Mouse (Mus musculus): Measurements from ENCODE around the gene Ninj1. TPM values are rescaled to one million over a fixed set of nuclear protein-coding genes. Genes with fewer than 3 reads are reported as not detected.

The Ninj1 gene
- polyA plus RNA-seq, 1 experiment = 22.5 TPM

DNA sequence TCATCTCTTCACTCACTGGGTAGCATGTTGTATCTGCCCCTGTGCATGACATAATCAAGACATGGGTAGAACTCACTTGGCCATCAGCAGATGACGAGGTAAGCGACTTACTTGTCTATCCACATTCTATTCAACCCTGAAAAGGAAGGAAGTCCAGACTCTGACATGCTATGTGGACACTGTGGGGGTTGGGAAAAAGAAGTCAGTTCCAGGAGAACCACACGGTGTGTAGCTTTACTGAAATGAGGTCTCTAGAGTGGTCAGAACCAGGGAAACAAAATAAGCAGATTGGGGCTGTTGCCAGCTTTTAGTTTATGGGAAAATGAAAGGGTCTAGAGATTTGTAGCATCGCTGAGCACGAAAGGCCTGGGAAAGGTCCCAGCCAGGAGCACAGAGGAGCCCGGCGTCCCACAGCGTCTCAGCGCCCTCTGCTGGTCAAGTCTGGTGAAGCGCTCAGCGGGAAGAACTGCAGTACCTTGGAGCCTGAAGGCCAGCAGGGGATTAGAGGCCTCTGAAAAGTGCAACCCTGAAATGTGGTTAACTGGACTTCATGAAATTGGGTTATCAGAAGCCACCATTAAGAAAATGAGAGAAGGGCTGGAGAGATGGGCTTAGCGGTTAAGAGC, 14.2 kb upstream of the Ninj1 start:
- peak; percentile 86 for DNase-seq (ENCODE audit: low read depth)
- TF ChIP-seq CTCF (IDR thresholded peaks at IDR 0.05; ENCODE audit: borderline replicate concordance, extremely low read depth, insufficient read depth, insufficient read length) (peak; percentile 97), POLR2A (IDR thresholded peaks at IDR 0.05; ENCODE audit: borderline replicate concordance, extremely low read depth, insufficient read depth, insufficient read length, poor library complexity, severe bottlenecking) (no peak)

DNA sequence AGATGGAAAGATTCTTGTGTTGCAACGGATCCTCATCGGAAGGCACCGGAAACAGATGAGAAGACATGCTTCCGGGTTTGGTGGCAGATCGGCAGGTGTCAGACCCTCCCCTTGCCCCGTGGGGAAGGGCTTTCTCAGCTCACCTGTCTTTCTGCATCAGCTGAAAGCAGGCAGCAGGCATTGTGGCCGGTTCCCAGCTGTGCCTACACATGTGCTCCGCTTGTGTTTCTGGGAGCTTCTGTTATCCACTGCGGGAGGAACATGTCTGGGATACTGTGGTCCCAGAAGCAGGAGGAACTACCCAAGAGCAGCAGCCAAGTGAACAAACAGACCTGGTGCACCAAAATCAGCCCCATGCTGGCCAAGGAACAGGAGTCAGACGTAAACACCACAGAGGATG, 11.8 kb upstream of the Ninj1 start:
- no peak for DNase-seq (ENCODE audit: low read depth)
- TF ChIP-seq POLR2A (IDR thresholded peaks at IDR 0.05; ENCODE audit: borderline replicate concordance, extremely low read depth, insufficient read depth, insufficient read length, poor library complexity, severe bottlenecking) = no peak
- TF ChIP-seq CTCF (IDR thresholded peaks at IDR 0.05; ENCODE audit: borderline replicate concordance, extremely low read depth, insufficient read depth, insufficient read length) = no peak

DNA sequence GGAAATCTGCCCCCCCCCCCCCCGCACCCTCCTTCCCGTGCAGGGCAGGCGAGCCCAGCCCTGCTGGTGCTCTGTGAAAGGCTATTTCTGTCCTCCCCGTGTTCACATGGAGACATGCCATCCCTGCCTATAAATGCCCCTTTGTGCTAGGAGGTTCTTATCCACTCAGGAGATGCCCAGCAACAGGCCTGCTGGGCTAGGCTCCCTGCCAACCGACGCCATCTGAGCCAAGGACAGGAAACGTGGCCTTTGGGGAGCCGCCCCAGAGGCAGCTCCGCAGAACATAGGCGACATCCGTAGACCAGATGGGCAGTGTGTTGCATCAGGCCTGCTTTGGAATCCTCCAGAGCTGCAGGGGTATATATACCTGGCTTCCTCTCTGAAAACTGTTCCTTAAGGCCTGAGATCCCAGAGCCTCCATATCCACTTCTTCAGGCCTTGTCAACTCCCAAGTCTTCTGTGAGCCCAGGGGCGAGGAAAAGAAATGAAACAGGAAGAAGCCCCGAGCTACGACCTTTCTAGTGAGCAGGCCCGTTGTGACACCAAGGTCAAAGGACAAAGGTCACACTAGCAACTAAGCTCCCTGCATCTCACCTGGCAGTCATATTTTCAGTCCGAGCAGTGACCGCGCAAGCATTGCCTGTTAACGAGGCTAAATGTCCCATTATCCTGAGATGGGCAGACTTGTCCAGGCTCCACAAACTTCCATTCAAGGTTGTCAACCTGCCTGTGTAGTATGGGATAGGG, 8.3 kb upstream of the Ninj1 start:
- peak; percentile 95 for DNase-seq (ENCODE audit: low read depth)
- TF ChIP-seq CTCF (IDR thresholded peaks at IDR 0.05; ENCODE audit: borderline replicate concordance, extremely low read depth, insufficient read depth, insufficient read length) = no peak
- TF ChIP-seq POLR2A (IDR thresholded peaks at IDR 0.05; ENCODE audit: borderline replicate concordance, extremely low read depth, insufficient read depth, insufficient read length, poor library complexity, severe bottlenecking) = no peak

DNA sequence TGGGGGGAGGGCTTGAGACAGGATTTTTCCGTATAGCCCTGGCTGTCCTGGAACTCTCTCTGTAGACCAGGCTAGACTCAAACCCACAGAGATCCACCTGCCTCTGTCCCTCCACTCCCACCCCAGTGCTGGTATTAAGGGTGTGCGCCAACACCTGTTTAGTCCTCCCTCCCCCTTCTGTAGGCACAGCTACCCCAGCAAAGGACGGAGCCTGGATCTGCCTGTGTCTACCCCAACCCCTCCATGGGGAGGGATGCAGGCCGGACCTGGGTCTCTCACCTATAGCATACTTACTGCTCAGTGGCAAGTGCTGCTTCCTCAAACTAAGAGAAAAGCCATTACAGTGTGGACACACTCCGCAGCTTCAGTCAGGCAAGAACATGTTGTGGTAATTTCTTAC, 7.0 kb upstream of the Ninj1 start:
- TF ChIP-seq POLR2A (IDR thresholded peaks at IDR 0.05; ENCODE audit: borderline replicate concordance, extremely low read depth, insufficient read depth, insufficient read length, poor library complexity, severe bottlenecking) (no peak), CTCF (IDR thresholded peaks at IDR 0.05; ENCODE audit: borderline replicate concordance, extremely low read depth, insufficient read depth, insufficient read length) (no peak)
- DNase-seq (ENCODE audit: low read depth) = no peak

DNA sequence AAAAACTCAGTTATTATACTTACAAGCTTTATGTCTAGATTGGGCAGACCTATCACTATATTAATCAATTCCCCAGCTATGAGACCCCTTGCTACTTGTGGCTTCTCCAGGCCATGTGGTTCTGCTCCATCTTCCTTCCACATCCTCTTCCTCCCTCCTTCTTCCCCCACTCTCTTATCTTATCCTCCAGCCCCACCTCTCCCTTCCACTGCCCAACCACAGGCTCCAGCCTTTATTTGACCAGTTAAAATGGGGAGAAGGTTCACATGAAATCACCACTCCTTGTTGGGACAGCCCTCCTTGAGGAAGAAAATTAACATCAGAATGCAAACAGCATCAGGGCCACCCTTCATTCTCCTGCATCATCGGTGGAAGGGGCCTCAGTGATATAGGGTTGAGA, 6.6 kb upstream of the Ninj1 start:
- no peak for DNase-seq (ENCODE audit: low read depth)
- TF ChIP-seq POLR2A (IDR thresholded peaks at IDR 0.05; ENCODE audit: borderline replicate concordance, extremely low read depth, insufficient read depth, insufficient read length, poor library complexity, severe bottlenecking) = no peak
- no peak for TF ChIP-seq CTCF (IDR thresholded peaks at IDR 0.05; ENCODE audit: borderline replicate concordance, extremely low read depth, insufficient read depth, insufficient read length)

DNA sequence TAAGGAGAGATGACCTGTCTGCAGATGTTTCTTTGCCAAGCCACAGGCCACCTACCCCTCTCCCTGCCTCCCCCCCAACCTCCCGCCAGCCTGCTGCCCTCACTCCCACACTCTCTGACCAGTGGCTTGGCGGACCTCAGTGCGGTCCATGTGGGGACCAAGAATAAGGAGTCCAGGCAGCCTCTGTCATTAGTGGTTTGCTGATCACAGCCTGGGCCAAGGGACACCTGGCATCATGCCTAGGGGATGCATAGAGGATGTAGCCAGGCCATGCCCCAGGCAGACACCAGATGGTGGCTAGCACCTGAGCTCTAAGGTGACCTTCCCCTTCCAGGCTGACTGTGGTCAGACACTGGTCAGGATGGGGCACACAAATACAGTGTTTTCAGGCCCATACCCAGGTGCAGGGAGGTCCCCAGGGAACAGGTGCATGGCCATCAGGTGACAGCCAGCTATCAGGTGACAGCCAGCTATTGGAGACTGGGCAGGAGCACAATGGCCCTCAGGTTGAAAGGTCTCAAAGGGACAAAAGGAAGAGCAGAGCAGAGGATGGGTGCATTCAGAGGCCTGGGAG, 5.8 kb upstream of the Ninj1 start:
- DNase-seq (ENCODE audit: low read depth) = no peak

DNA sequence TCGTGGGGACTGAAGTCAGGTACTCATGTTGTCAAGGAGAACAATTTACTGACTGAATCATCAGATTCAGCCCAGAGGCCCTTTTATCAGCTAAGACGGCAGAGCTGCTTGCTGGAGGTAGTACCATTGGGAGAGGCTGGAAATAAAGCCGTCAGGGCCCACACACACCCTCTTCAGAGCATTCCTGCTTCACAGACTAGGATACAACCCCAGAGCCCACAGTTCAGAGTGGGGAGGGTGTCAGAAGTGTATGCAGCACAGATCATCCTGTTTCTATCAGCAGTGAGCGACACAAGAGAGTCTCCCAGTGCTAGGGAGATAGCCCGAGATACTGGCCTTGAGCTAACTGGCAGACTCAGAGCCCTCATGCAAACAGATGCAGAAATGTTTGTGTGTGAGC, 4.1 kb upstream of the Ninj1 start:
- DNase-seq (ENCODE audit: low read depth) = no peak
- TF ChIP-seq CTCF (IDR thresholded peaks at IDR 0.05; ENCODE audit: borderline replicate concordance, extremely low read depth, insufficient read depth, insufficient read length) = no peak
- TF ChIP-seq POLR2A (IDR thresholded peaks at IDR 0.05; ENCODE audit: borderline replicate concordance, extremely low read depth, insufficient read depth, insufficient read length, poor library complexity, severe bottlenecking) = no peak

More for the DNA sequence above, 5.8 kb upstream of the Ninj1 start:
- TF ChIP-seq POLR2A (IDR thresholded peaks at IDR 0.05; ENCODE audit: borderline replicate concordance, extremely low read depth, insufficient read depth, insufficient read length, poor library complexity, severe bottlenecking) (no peak), CTCF (IDR thresholded peaks at IDR 0.05; ENCODE audit: borderline replicate concordance, extremely low read depth, insufficient read depth, insufficient read length) (no peak)

DNA sequence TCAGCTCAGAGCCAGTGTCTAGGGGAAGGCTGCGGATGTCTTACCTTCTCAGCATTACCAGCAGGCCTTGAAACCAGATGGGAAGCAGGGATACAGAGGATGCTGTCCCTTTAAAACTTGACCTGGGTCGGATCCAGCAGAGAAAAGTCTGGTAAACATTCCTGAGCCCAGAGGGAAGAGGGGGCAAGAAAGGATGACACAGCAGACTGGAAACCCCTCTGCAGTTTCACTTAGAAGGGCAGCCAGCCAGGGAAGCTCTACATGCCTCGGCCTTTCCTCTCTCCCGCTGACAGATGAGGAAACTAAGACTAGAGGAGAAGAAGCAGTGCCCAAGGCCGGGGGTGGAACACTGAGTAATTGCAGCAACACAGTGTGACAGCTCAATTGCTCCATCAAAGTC, 3.6 kb upstream of the Ninj1 start:
- DNase-seq (ENCODE audit: low read depth) = no peak
- no peak for TF ChIP-seq POLR2A (IDR thresholded peaks at IDR 0.05; ENCODE audit: borderline replicate concordance, extremely low read depth, insufficient read depth, insufficient read length, poor library complexity, severe bottlenecking)
- no peak for TF ChIP-seq CTCF (IDR thresholded peaks at IDR 0.05; ENCODE audit: borderline replicate concordance, extremely low read depth, insufficient read depth, insufficient read length)

DNA sequence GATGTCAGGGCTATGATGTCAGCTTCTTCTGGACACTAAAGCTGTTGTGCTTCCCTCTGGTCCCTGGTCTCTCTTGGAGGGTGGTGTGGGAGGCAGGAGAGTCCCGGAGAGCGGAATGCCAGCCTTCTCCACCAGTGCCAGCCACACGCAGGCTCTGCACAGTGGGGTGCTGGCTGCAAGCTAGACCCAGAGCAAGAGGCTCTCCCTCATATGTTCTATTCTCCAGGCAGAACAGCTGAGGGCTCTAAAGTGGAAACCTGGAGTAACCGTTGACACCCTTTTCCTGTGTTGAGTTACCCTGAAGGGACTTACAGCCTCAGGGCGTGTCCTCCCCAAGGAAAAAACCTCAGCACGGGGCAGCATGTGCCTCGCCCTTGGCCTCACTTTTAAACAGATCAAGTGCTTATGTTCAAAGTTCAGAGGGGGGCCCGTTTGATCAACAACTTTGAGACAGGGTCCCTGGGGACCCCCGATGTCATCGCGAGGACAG, 442 bp upstream of the Ninj1 start:
- no peak for DNase-seq (ENCODE audit: low read depth)
- TF ChIP-seq POLR2A (IDR thresholded peaks at IDR 0.05; ENCODE audit: borderline replicate concordance, extremely low read depth, insufficient read depth, insufficient read length, poor library complexity, severe bottlenecking) (no peak), CTCF (IDR thresholded peaks at IDR 0.05; ENCODE audit: borderline replicate concordance, extremely low read depth, insufficient read depth, insufficient read length) (no peak)

DNA sequence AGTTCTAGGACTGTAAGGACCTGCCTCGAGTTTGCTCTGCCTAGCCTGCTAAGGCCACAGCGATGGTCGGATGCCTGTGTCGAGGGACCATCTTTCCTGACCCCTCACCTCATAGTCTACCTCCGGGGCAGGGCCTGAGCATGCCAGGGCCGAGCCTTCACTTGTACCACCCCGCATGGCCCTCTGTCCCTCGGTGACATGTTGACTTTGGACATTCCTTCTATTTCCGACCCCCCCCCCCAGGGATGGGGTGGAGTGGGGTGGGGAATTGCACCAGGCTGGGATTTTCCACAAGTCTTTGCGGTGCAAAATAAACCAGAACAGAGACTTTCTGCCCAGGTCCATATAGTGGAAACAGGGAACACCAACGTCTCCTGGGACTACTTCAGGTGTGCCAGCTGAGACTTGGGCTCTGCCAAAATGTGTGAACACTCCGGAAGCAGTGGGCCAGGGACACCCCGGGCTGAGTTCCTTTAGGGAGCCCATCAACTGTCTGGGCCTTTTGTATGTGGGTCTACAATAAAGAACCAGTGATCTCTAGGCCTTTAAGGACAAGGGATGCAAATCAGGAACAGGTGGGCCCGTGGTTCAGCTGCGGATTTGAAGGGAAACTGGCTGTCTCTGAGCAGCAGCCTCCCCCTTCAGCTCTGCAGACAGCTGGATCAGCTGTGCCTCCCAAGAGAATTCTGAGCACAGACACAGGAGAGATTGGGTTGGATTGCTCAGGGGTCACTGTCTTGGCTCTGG, 1.1 kb downstream of the Ninj1 start:
- peak; percentile 21 for DNase-seq (ENCODE audit: low read depth)
- TF ChIP-seq POLR2A (IDR thresholded peaks at IDR 0.05; ENCODE audit: borderline replicate concordance, extremely low read depth, insufficient read depth, insufficient read length, poor library complexity, severe bottlenecking) = no peak
- no peak for TF ChIP-seq CTCF (IDR thresholded peaks at IDR 0.05; ENCODE audit: borderline replicate concordance, extremely low read depth, insufficient read depth, insufficient read length)

DNA sequence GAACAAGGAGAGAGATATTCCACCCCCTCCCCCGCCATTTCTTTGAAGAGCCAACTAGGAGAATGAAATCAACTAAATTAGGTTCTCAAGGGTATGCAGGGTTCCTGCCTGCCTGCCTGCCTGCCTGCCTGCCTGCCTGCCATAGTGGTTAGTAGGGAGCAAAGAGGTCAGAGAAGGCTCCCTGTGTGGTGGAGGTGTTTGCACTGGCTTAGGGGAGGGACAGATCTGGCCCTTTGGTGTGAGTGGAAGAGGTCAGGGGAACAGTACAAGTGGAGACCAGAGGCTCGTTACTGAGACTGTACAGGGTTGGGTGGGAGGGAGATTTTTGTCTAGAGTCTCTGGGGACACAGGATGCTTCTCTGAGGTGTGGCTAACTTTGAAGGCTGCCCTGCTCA, 1.7 kb downstream of the Ninj1 start:
- TF ChIP-seq POLR2A (IDR thresholded peaks at IDR 0.05; ENCODE audit: borderline replicate concordance, extremely low read depth, insufficient read depth, insufficient read length, poor library complexity, severe bottlenecking) (no peak), CTCF (IDR thresholded peaks at IDR 0.05; ENCODE audit: borderline replicate concordance, extremely low read depth, insufficient read depth, insufficient read length) (no peak)
- DNase-seq (ENCODE audit: low read depth) = no peak

Data from brain, embryonic 14.5 days (tissue).